Mouse (Mus musculus): Measurements from ENCODE around the gene Shisa7. TPM values are rescaled to one million over a fixed set of nuclear protein-coding genes. Genes with fewer than 3 reads are reported as not detected.

Shisa7 gene
- total and polyA plus RNA-seq, 3 experiments, result 0.07 TPM; not detected in 2

GRCm38 (mm10) chr7:4878186-4878585, 33.7 kb upstream of the Shisa7 start:
- no peak overlapping the region for H3K9ac ChIP-seq (ENCODE audit: control insufficient read depth, low read depth, low read length, poor library complexity, severe bottlenecking)
- TF ChIP-seq CTCF (IDR thresholded peaks at IDR 0.05 in 2 of 3, conservative IDR thresholded peaks at IDR 0.05 in 1 of 3; ENCODE audit: control insufficient read depth in 1 of 3, insufficient read depth in 1 of 3, low read depth in 2 of 3, low read length in 3 of 3, poor library complexity in 1 of 3, severe bottlenecking in 1 of 3) (peak; percentile 11 to 43 (median 40); a peak in 4 of 6 replicates), RAD21 (IDR thresholded peaks at IDR 0.05; ENCODE audit: low read depth, low read length) (peak; percentile 4), SMC3 (IDR thresholded peaks at IDR 0.05; ENCODE audit: low read depth, low read length) (peak; percentile 43), CHD2 (IDR thresholded peaks at IDR 0.05; ENCODE audit: low read length) (no peak)
- no peaks in the 10 kb centered on the region for H3K27me3 ChIP-seq (ENCODE audit: control insufficient read depth in 1 of 2, insufficient read depth in 2 of 2, low read length in 2 of 2)
- no peak overlapping the region; a peak in 1 of 4 replicates for H3K4me3 ChIP-seq (ENCODE audit: control insufficient read depth in 1 of 2, insufficient read depth in 1 of 2, low read depth in 2 of 2, low read length in 2 of 2)
- H3K79me2 ChIP-seq (ENCODE audit: control insufficient read depth, insufficient read depth, low read length, poor library complexity), result peaks cover 4% of the 10 kb centered on the region; the same call in 1 of the 2 replicates
- no peak overlapping the region for H3K27ac ChIP-seq (ENCODE audit: control insufficient read depth, low read depth, low read length)
- DNase-seq (ENCODE audit: low read depth, low spot score), result peak; percentile 18
- H3K36me3 ChIP-seq (ENCODE audit: control insufficient read depth in 1 of 2, insufficient read depth in 2 of 2, low read length in 2 of 2), result no peaks in the 10 kb centered on the region
- no peaks in the 10 kb centered on the region; a peak in 2 of 4 replicates for H3K4me1 ChIP-seq (ENCODE audit: control insufficient read depth in 1 of 2, insufficient read depth in 2 of 2, low read length in 2 of 2)
- H3K9me3 ChIP-seq (replicated peaks; ENCODE audit: insufficient read depth, low read length), result no peaks in the 10 kb centered on the region

- TF ChIP-seq MAZ (IDR thresholded peaks at IDR 0.05; ENCODE audit: low read depth, low read length) (no peak), POLR2AphosphoS5 (IDR thresholded peaks at IDR 0.05; ENCODE audit: borderline replicate concordance, low read depth, low read length) (no peak), CHD1 (IDR thresholded peaks at IDR 0.05; ENCODE audit: low read depth, low read length) (no peak), MXI1 (IDR thresholded peaks at IDR 0.05; ENCODE audit: low read depth, low read length) (peak; percentile 6; the same call in 1 of the 2 replicates)
- no peak for DNase-seq (ENCODE audit: low read depth, low spot score)
- H3K36me3 ChIP-seq (ENCODE audit: control insufficient read depth in 1 of 2, insufficient read depth in 2 of 2, low read length in 2 of 2), result no peaks in the 10 kb centered on the region
- H3K4me3 ChIP-seq (ENCODE audit: control insufficient read depth in 1 of 2, insufficient read depth in 1 of 2, low read depth in 2 of 2, low read length in 2 of 2), result peak overlapping the region; percentile 51 to 90
- peaks cover 4% of the 10 kb centered on the region; the same call in 1 of the 2 replicates for H3K79me2 ChIP-seq (ENCODE audit: control insufficient read depth, insufficient read depth, low read length, poor library complexity)
- H3K9me3 ChIP-seq (replicated peaks; ENCODE audit: insufficient read depth, low read length), result no peaks in the 10 kb centered on the region
- peak overlapping the region; percentile 74 for H3K9ac ChIP-seq (ENCODE audit: control insufficient read depth, low read depth, low read length, poor library complexity, severe bottlenecking)
- no peaks in the 10 kb centered on the region for H3K27me3 ChIP-seq (ENCODE audit: control insufficient read depth in 1 of 2, insufficient read depth in 2 of 2, low read length in 2 of 2)
- no peaks in the 10 kb centered on the region; a peak in 2 of 4 replicates for H3K4me1 ChIP-seq (ENCODE audit: control insufficient read depth in 1 of 2, insufficient read depth in 2 of 2, low read length in 2 of 2)
- peak overlapping the region; percentile 36; the same call in 1 of the 2 replicates for H3K27ac ChIP-seq (ENCODE audit: control insufficient read depth, low read depth, low read length)
Observed at GRCm38 (mm10) chr7:4877226-4877625, 32.7 kb upstream of the Shisa7 start.

GRCm38 (mm10) chr7:4876753-4877221, 32.3 kb upstream of the Shisa7 start, which contains the start of gene Isoc2a:
Gene Isoc2a (plus strand): TSS chr7:4877153.
- peak; percentile 98 for DNase-seq (ENCODE audit: low read depth, low spot score)
- no peaks in the 10 kb centered on the region; a peak in 2 of 4 replicates for H3K4me1 ChIP-seq (ENCODE audit: control insufficient read depth in 1 of 2, insufficient read depth in 2 of 2, low read length in 2 of 2)
- H3K36me3 ChIP-seq (ENCODE audit: control insufficient read depth in 1 of 2, insufficient read depth in 2 of 2, low read length in 2 of 2), result no peaks in the 10 kb centered on the region
- peak within 1 kb of the TSS; percentile 51 to 90 for H3K4me3 ChIP-seq (ENCODE audit: control insufficient read depth in 1 of 2, insufficient read depth in 1 of 2, low read depth in 2 of 2, low read length in 2 of 2)
- peak within 1 kb of the TSS; percentile 36; the same call in 1 of the 2 replicates for H3K27ac ChIP-seq (ENCODE audit: control insufficient read depth, low read depth, low read length)
- peaks cover 4% of the 10 kb centered on the region; the same call in 1 of the 2 replicates for H3K79me2 ChIP-seq (ENCODE audit: control insufficient read depth, insufficient read depth, low read length, poor library complexity)
- H3K9ac ChIP-seq (ENCODE audit: control insufficient read depth, low read depth, low read length, poor library complexity, severe bottlenecking), result peak within 1 kb of the TSS; percentile 74
- no peaks in the 10 kb centered on the region for H3K27me3 ChIP-seq (ENCODE audit: control insufficient read depth in 1 of 2, insufficient read depth in 2 of 2, low read length in 2 of 2)
- no peaks in the 10 kb centered on the region for H3K9me3 ChIP-seq (replicated peaks; ENCODE audit: insufficient read depth, low read length)
- peak; percentile 57 for TF ChIP-seq TCF12 (IDR thresholded peaks at IDR 0.05; ENCODE audit: low read depth, low read length)
- peak; percentile 50; the same call in 1 of the 2 replicates for TF ChIP-seq ELF1 (IDR thresholded peaks at IDR 0.05; ENCODE audit: low read depth, low read length)
- no peak for TF ChIP-seq POLR2AphosphoS2 (IDR thresholded peaks at IDR 0.05; ENCODE audit: low read length)
- TF ChIP-seq POLR2AphosphoS5 (IDR thresholded peaks at IDR 0.05; ENCODE audit: borderline replicate concordance, low read depth, low read length), result peak; percentile 35; the same call in 1 of the 2 replicates
- no peak for TF ChIP-seq ZNF384 (IDR thresholded peaks at IDR 0.05; ENCODE audit: low read depth, low read length)
- TF ChIP-seq CTCF (IDR thresholded peaks at IDR 0.05 in 2 of 3, conservative IDR thresholded peaks at IDR 0.05 in 1 of 3; ENCODE audit: control insufficient read depth in 1 of 3, insufficient read depth in 1 of 3, low read depth in 2 of 3, low read length in 3 of 3, poor library complexity in 1 of 3, severe bottlenecking in 1 of 3), result no peak
- no peak for TF ChIP-seq RCOR1 (IDR thresholded peaks at IDR 0.05; ENCODE audit: low read depth, low read length)
- peak; percentile 56 to 85 for TF ChIP-seq POLR2A (IDR thresholded peaks at IDR 0.05; ENCODE audit: control insufficient read depth in 1 of 2, insufficient read depth in 1 of 2, low read depth in 1 of 2, low read length in 2 of 2, poor library complexity in 1 of 2)
- peak; percentile 69 for TF ChIP-seq TAL1 (IDR thresholded peaks at IDR 0.05; ENCODE audit: low read length)
- TF ChIP-seq HCFC1 (IDR thresholded peaks at IDR 0.05; ENCODE audit: low read depth, low read length), result peak; percentile 64; the same call in 1 of the 2 replicates
- TF ChIP-seq USF1 (IDR thresholded peaks at IDR 0.05; ENCODE audit: low read depth, low read length), result peak; percentile 68
- no peak for TF ChIP-seq ETS1 (IDR thresholded peaks at IDR 0.05; ENCODE audit: low read depth, low read length)
- TF ChIP-seq BHLHE40 (IDR thresholded peaks at IDR 0.05; ENCODE audit: borderline replicate concordance, low read depth, low read length), result no peak
- no peak for TF ChIP-seq JUND (IDR thresholded peaks at IDR 0.05; ENCODE audit: low read depth, low read length)
- peak; percentile 42 to 52; a peak in 1 of 4 replicates for TF ChIP-seq EP300 (IDR thresholded peaks at IDR 0.05; ENCODE audit: low read depth in 1 of 2, low read length in 2 of 2)
- TF ChIP-seq TBP (IDR thresholded peaks at IDR 0.05; ENCODE audit: low read depth, low read length), result peak; percentile 74
- TF ChIP-seq SMC3 (IDR thresholded peaks at IDR 0.05; ENCODE audit: low read depth, low read length), result no peak
- TF ChIP-seq USF2 (IDR thresholded peaks at IDR 0.05; ENCODE audit: borderline replicate concordance in 1 of 2, insufficient read depth in 1 of 2, low read depth in 1 of 2, low read length in 2 of 2), result no peak
- TF ChIP-seq ZC3H11A (IDR thresholded peaks at IDR 0.05; ENCODE audit: low read depth, low read length), result no peak
